Mouse (Mus musculus) skeletal muscle tissue, adult 2 months (tissue): Measurements from ENCODE around the gene Fut9.

ENCODE experiments used
- DNase-seq: peaks from one replicate; pipeline ENCODE4 v3.0.0-alpha.2; 2012; ENCODE audit warnings: low read depth, low spot score

Fut9 gene

GRCm38 (mm10) chr4:25799476-25800283, at the start of gene Fut9:
TSS of gene Fut9 (minus strand) at chr4:25800244.
- no peak for DNase-seq

- no peak for DNase-seq
Observed at GRCm38 (mm10) chr4:25815783-25816182, 15.7 kb upstream of the Fut9 start.

- DNase-seq: no peak
Observed at GRCm38 (mm10) chr4:25813340-25813739, 13.3 kb upstream of the Fut9 start.

- DNase-seq: no peak
Observed at GRCm38 (mm10) chr4:25810058-25810457, 10.0 kb upstream of the Fut9 start.

GRCm38 (mm10) chr4:25801751-25802150, 1.7 kb upstream of the Fut9 start:
- DNase-seq: no peak

- DNase-seq: no peak
Observed at GRCm38 (mm10) chr4:25800284-25800616, 206 bp upstream of the Fut9 start.

- no peak for DNase-seq
Observed at GRCm38 (mm10) chr4:25799051-25799475, 981 bp downstream of the Fut9 start.

- no peak for DNase-seq
Observed at GRCm38 (mm10) chr4:25798412-25798811, 1.6 kb downstream of the Fut9 start.

GRCm38 (mm10) chr4:25796149-25796548, 3.9 kb downstream of the Fut9 start:
- DNase-seq: no peak

- no peak for DNase-seq
Observed at GRCm38 (mm10) chr4:25785276-25785675, 14.8 kb downstream of the Fut9 start.

- no peak for DNase-seq
Observed at GRCm38 (mm10) chr4:25768657-25769056, 31.4 kb downstream of the Fut9 start.

GRCm38 (mm10) chr4:25763091-25763490, 37.0 kb downstream of the Fut9 start:
- DNase-seq: no peak

- no peak for DNase-seq
Observed at GRCm38 (mm10) chr4:25757909-25758548, 42.0 kb downstream of the Fut9 start.

GRCm38 (mm10) chr4:25741553-25741952, 58.5 kb downstream of the Fut9 start:
- DNase-seq: no peak

GRCm38 (mm10) chr4:25738782-25739181, 61.3 kb downstream of the Fut9 start:
- no peak for DNase-seq

GRCm38 (mm10) chr4:25721576-25721975, 78.5 kb downstream of the Fut9 start:
- no peak for DNase-seq

- no peak for DNase-seq
Observed at GRCm38 (mm10) chr4:25713907-25714306, 86.1 kb downstream of the Fut9 start.

- no peak for DNase-seq
Observed at GRCm38 (mm10) chr4:25684976-25685375, 115.1 kb downstream of the Fut9 start.

- no peak for DNase-seq
Observed at GRCm38 (mm10) chr4:25664196-25664595, 135.8 kb downstream of the Fut9 start.

- no peak for DNase-seq
Observed at GRCm38 (mm10) chr4:25661204-25661727, 138.8 kb downstream of the Fut9 start.

- no peak for DNase-seq
Observed at GRCm38 (mm10) chr4:25658792-25659191, 141.3 kb downstream of the Fut9 start.

- DNase-seq: no peak
Observed at GRCm38 (mm10) chr4:25651902-25652301, 148.1 kb downstream of the Fut9 start.

- DNase-seq: no peak
Observed at GRCm38 (mm10) chr4:25648107-25648506, 151.9 kb downstream of the Fut9 start.
